Mouse (Mus musculus) hindbrain, embryonic 12.5 days (tissue): ENCODE measurements at regions not wholly inside any gene's neighbourhood (a gene's known extent, or its start where the extent isn't known, plus 50 kb on each side); places are given as distances from the start of the nearest gene placed in this dataset.
"Not testable (repeated sequence)": the region's sequence is repeated elsewhere in the genome, so short reads cannot be mapped to it uniquely, and the experiment has no call there.

Source experiments
- ATAC-seq: fragments of 200-750 bp; cut with Nextera tagmentation; 2 replicates; pipeline ENCODE4 v1.8.0; 2017; ENCODE audit warnings: moderate TSS enrichment; ENCODE audit not compliant: low FRiP score
- H3K27ac ChIP-seq: fragments of 300-500 bp; sonication (generic); 2 replicates; pipeline ENCODE4 v1.5.1; 2016; ENCODE audit warnings: mild to moderate bottlenecking
- H3K27me3 ChIP-seq: fragments of 300-500 bp; sonication (generic); 2 replicates; pipeline ENCODE4 v1.6.1; 2016; ENCODE audit warnings: mild to moderate bottlenecking
- H3K36me3 ChIP-seq: fragments of 300-500 bp; sonication (generic); 2 replicates; pipeline ENCODE4 v1.6.1; 2016; ENCODE audit warnings: mild to moderate bottlenecking
- H3K4me1 ChIP-seq: fragments of 300-500 bp; sonication (generic); 2 replicates; pipeline ENCODE4 v1.6.1; 2016
- H3K4me2 ChIP-seq: fragments of 300-500 bp; sonication (generic); replicated peaks from 2 replicates; pipeline ENCODE4 v1.6.1; 2016; ENCODE audit warnings: mild to moderate bottlenecking
- H3K4me3 ChIP-seq: fragments of 300-500 bp; sonication (generic); 2 replicates; pipeline ENCODE4 v1.5.1; 2016; ENCODE audit warnings: mild to moderate bottlenecking
- H3K9ac ChIP-seq: fragments of 300-500 bp; sonication (generic); 2 replicates; pipeline ENCODE4 v1.6.1; 2016; ENCODE audit warnings: mild to moderate bottlenecking, moderate library complexity
- H3K9me3 ChIP-seq: fragments of 300-500 bp; sonication (generic); replicated peaks from 2 replicates; pipeline ENCODE4 v1.6.1; 2016; ENCODE audit warnings: mild to moderate bottlenecking
- WGBS: fragments of 180-500 bp; shearing (Covaris S2); methylation state at CpG from one replicate; pipeline ENCODE4 v1.1.7; 2016; 5-methylcytosine and 5-hydroxymethylcytosine counted together

DNA sequence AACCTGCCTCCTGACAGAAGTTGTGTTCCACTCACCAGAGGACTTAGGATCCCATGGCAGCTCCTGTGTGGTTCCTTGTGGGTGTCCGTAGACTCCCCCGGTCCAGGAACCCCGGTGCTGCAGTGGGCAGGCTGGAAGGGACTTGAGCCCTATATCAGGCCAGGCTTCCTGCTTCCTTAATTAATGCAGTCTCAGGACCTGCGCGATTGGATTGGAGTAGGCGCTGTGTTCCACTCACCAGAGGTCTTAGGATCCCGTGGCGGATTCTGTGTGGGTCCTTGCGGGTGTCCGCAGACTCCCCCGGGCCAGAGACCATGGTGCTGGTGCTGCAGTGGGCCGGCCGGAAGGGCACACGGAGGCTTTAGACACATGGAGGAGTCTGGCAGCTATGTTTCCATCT, 288.7 kb downstream of the Fut8 start:
- not testable (repeated sequence) for H3K27me3 ChIP-seq, H3K4me3 ChIP-seq, H3K9me3 ChIP-seq, H3K27ac ChIP-seq, H3K36me3 ChIP-seq, ATAC-seq, H3K4me1 ChIP-seq, H3K4me2 ChIP-seq, H3K9ac ChIP-seq
- WGBS, result 92% methylated on average over 14 of the region's 14 CpGs

DNA sequence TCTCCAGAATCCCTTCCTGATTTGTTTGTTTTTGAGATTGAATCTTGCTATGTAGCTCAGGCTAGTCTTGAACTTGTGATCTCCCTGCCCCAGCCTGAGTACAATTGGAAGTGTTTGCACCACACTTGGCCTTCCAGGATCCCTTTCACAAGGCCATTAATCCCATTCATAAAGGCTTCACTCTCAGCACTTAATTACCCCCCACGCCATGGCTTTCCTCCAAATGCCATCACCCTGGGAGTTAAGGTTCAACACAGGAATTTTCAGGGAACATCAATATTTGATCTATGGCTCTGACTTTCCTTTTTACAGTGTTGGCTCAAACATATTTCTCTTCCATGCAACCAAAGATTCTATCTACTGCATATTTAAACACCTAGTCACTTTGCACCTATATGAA, 289.6 kb downstream of the Fut8 start:
- Histone ChIP-seq H3K4me3 (no peak overlapping the region), H3K27ac (no peak overlapping the region), H3K36me3 (no peaks in the 10 kb centered on the region), H3K4me1 (peaks cover 3% of the 10 kb centered on the region), H3K9ac (no peak overlapping the region), H3K9me3 (no peaks in the 10 kb centered on the region), H3K4me2 (no peak overlapping the region), H3K27me3 (no peaks in the 10 kb centered on the region)
- 60% methylated on average over 1 of the region's 1 CpGs for WGBS
- ATAC-seq, result no peak

DNA sequence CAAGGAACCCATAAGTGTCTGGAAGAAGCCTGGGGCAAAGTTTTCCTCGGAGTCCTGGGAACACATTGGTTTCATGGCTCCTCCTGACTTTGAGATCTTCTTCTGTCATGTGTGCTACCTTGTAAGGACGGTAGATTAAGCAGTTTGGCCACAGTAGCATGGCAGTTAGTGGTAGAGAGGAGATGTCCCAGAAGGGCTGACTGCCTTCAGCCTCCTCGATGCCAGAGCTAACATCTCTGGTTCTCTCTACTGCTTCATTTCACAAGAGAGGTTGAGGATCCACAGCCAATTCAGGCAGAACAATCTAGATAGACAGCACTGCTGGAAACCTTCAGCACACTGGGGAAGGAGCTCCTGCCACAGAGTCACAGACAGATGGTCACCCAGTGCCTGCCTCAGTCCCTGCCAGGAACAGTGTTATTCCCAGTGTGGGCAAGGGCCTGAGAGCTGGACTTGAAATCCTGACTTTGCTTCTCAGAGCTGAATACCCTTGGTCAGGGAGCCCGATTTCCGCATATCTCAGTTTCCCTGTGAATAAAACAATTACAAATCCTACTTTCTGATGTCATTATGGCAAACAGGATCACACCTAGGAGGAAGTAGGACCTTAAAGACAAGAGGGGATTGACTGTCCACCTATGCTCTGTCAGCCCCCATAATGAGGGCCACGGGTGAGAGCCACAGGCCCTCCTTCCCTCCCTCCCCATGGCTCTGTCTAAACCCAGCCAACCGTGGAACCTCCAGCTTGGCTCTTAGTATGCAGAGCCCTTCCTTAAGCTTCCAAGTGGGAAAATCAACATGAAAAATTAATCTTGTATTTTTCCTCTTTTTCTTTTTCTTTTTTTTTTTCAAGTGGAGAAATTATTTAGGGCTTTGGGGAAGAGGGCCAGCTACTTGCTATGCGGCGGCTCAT, 290.3 kb downstream of the Fut8 start:
- Histone ChIP-seq H3K9me3 (no peaks in the 10 kb centered on the region), H3K9ac (no peak overlapping the region), H3K27ac (no peak overlapping the region), H3K36me3 (no peaks in the 10 kb centered on the region), H3K4me1 (peaks cover 3% of the 10 kb centered on the region), H3K4me2 (no peak overlapping the region), H3K27me3 (no peaks in the 10 kb centered on the region), H3K4me3 (no peak overlapping the region)
- no peak for ATAC-seq
- 73% methylated on average over 9 of the region's 9 CpGs for WGBS

DNA sequence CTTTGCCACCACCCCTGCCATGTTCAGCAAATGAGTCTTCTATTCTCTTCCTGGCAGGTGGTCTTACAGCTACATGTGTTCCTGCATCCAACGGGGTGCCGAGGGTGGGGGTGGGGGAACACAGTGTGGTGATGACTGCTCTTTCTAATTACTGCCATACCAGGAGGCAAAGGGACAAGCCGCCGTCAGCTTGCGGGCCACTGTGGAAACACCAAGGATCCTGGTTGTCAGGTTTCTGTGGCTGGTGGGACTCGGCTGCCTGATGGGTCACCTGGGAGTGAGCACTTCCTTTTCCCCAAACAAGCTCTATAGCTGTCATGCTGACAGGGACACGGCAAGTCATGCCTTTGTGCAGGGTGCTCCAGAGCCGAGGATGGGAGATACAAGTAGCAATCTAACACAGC, 290.9 kb downstream of the Fut8 start:
- Histone ChIP-seq H3K9ac (no peak overlapping the region), H3K4me1 (peaks cover 3% of the 10 kb centered on the region), H3K4me3 (no peak overlapping the region), H3K27me3 (no peaks in the 10 kb centered on the region), H3K27ac (no peak overlapping the region), H3K4me2 (no peak overlapping the region), H3K9me3 (no peaks in the 10 kb centered on the region), H3K36me3 (no peaks in the 10 kb centered on the region)
- 0 out of 2 replicates have a peak, but pooled peaks have one; percentile 38 for ATAC-seq
- 48% methylated on average over 8 of the region's 8 CpGs for WGBS

DNA sequence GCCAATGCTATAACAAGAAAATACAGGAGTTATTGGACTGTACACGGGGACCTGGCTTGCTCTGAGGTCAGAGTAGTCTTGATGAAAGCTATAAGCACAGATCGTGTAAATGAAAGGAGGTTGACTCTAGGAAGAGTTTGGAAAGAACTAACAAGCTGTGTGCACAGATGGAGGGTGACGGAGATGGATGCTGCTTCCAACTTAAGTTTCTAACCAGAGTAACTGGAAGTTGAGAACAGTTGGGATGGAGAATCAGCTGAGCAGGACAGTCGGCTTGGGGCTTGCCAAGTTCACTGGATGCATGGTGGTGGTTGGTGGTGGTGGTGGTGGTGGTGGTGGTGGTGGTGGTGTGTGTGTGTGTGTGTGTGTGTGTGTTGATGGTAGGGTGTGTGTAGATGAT, 291.5 kb downstream of the Fut8 start:
- H3K9ac ChIP-seq, result no peak overlapping the region
- H3K27me3 ChIP-seq, result no peaks in the 10 kb centered on the region
- no peaks in the 10 kb centered on the region for H3K36me3 ChIP-seq
- no peaks in the 10 kb centered on the region for H3K9me3 ChIP-seq
- no peak for ATAC-seq
- no peak overlapping the region for H3K4me2 ChIP-seq
- H3K4me1 ChIP-seq, result peaks cover 3% of the 10 kb centered on the region
- H3K4me3 ChIP-seq, result no peak overlapping the region
- H3K27ac ChIP-seq, result no peak overlapping the region
- 93% methylated on average over 4 of the region's 4 CpGs for WGBS

DNA sequence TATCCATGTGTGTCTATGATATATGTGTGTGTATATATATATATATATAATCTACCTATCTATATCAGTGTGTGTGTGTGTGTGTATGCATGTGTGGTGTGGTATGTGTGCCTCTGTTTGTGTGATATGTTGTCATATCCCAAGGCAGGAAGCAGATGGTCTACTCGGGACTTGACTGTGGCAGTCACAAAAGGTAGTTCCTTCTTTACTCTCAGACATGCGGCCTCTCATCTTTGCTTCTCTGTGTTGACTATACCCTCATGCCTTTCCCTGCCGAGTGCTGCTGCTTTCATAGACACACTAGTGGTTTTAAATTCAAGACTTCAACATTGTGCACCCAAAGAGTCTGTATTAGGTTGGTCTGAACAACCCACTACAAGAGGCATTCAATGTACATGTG, 292.0 kb downstream of the Fut8 start:
- no peaks in the 10 kb centered on the region for H3K9me3 ChIP-seq
- no peak overlapping the region for H3K4me3 ChIP-seq
- H3K27me3 ChIP-seq, result no peaks in the 10 kb centered on the region
- H3K27ac ChIP-seq, result no peak overlapping the region
- no peak overlapping the region for H3K9ac ChIP-seq
- ATAC-seq, result no peak
- H3K4me1 ChIP-seq, result peaks cover 3% of the 10 kb centered on the region
- no peak overlapping the region for H3K4me2 ChIP-seq
- WGBS, result 82% methylated on average over 3 of the region's 3 CpGs
- no peaks in the 10 kb centered on the region for H3K36me3 ChIP-seq

DNA sequence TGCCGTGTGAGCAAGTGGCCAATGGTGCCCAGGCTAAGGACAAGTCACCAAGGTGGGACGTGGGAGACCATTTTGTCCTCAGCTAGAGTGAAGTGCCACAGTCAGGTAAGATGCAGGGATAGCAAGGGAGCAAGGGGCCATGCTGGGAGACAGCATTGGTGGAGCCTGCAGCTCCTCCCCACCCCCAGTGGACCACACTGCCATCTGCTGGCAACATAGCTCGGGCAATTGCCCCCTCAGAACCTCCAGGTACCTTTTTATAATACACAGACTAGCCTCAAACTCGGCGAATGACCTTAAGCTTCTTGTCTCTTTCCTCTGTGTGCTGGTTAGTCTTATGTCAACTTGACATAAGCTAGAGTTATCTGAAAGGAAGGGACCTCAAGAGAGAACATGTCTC, 293.4 kb downstream of the Fut8 start:
- no peak overlapping the region for H3K9ac ChIP-seq
- no peaks in the 10 kb centered on the region for H3K36me3 ChIP-seq

DNA sequence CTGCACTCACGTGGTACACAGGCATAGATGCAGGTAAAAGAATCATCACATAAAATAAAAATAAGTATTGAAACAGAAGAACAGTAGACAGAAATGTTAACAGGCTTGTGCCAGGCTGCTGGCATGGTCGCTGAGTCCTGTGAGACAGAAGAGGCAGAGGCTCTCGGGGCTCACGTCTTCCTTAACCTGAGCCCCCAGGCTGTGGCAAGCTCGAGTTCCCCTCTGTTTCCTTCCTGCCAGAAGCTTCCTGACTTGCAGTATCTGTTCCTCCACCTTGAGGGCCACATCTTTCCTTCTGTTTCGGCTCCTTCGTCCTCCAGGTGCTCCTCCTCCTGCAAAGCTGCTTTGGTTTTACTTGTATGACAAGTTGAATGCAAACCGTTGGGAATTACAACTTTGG, 294.6 kb downstream of the Fut8 start:
- H3K4me2 ChIP-seq, result no peak overlapping the region
- ATAC-seq, result no peak
- H3K27me3 ChIP-seq, result no peaks in the 10 kb centered on the region

More for the DNA sequence above, 293.4 kb downstream of the Fut8 start:
- H3K27me3 ChIP-seq, result no peaks in the 10 kb centered on the region
- 78% methylated on average over 5 of the region's 5 CpGs for WGBS
- no peak for ATAC-seq
- no peaks in the 10 kb centered on the region for H3K9me3 ChIP-seq
- peaks cover 3% of the 10 kb centered on the region for H3K4me1 ChIP-seq
- H3K27ac ChIP-seq, result no peak overlapping the region
- H3K4me2 ChIP-seq, result no peak overlapping the region
- no peak overlapping the region for H3K4me3 ChIP-seq

DNA sequence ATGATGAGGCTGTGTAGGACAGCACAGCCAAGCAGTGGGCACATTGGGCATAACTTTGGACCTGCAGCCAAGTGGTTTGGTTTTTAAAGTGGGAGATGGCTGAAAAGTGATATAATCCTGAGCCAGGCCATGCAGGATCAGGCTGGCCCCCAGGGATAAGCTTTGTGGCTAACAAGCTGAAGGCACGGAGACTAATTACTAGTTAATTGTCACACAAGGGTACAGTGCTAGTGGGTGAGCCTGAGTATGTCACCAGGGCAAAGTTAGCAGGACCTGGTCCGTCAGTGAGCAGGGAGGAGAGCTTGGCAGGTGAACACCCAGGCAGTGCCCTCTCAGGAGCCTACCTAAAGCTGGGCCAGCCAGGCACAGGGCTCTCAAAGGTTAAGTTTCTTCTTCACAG, 295.7 kb downstream of the Fut8 start:
- WGBS, result 88% methylated on average over 2 of the region's 2 CpGs
- Histone ChIP-seq H3K4me3 (no peak overlapping the region), H3K9me3 (no peaks in the 10 kb centered on the region), H3K9ac (no peak overlapping the region), H3K27ac (no peak overlapping the region), H3K27me3 (no peaks in the 10 kb centered on the region), H3K4me2 (no peak overlapping the region), H3K4me1 (peaks cover 3% of the 10 kb centered on the region), H3K36me3 (no peaks in the 10 kb centered on the region)
- no peak for ATAC-seq

More for the DNA sequence above, 294.6 kb downstream of the Fut8 start:
- WGBS, result 82% methylated on average over 8 of the region's 8 CpGs
- H3K9me3 ChIP-seq, result no peaks in the 10 kb centered on the region
- H3K36me3 ChIP-seq, result no peaks in the 10 kb centered on the region
- peaks cover 3% of the 10 kb centered on the region for H3K4me1 ChIP-seq
- no peak overlapping the region for H3K9ac ChIP-seq
- no peak overlapping the region for H3K27ac ChIP-seq
- no peak overlapping the region for H3K4me3 ChIP-seq

DNA sequence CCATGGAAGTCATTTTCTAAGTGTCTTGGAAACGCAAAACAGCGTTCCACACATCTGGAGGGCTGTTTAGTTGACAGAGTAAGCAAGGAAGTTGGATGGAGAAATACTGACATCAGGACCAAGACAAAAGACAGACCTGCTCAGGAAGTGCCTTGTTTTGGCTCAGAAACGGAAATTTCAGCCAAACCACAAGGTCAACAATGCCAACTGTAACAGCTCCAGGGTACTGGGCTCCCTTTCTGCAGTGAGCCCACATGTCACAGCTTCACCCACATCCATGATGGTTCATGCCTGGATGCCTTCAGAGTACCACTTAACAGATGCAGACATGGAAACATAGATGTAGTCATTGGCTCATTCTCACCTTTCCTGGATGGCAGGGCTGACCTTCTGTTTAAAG, 296.2 kb downstream of the Fut8 start:
- Histone ChIP-seq H3K27ac (no peak overlapping the region), H3K9me3 (no peaks in the 10 kb centered on the region), H3K4me3 (no peak overlapping the region), H3K27me3 (no peaks in the 10 kb centered on the region), H3K9ac (no peak overlapping the region), H3K36me3 (no peaks in the 10 kb centered on the region), H3K4me1 (no peaks in the 10 kb centered on the region), H3K4me2 (no peak overlapping the region)
- 80% methylated on average over 3 of the region's 3 CpGs for WGBS
- ATAC-seq, result no peak

DNA sequence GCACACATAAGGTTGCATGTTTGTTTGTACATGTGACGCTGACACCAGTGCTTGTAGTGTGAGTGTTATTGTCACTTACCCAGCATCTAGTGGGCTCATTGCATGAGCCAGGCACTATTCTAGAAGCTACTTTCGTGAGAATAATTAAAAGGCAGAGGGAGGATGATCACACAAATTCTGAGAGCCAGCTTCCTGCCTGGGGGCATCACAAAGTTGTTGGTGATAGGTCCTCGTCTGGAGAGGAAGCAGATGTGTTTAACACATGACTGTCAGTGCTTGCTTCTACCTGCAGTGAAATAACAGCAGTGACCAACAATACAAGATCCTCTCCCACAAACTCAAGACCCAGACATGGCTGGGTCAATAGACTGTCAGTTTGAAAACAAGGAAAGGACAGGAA, 297.2 kb downstream of the Fut8 start:
- Histone ChIP-seq H3K9ac (no peak overlapping the region), H3K4me3 (no peak overlapping the region), H3K9me3 (no peaks in the 10 kb centered on the region), H3K36me3 (no peaks in the 10 kb centered on the region), H3K4me2 (no peak overlapping the region), H3K27me3 (no peaks in the 10 kb centered on the region), H3K4me1 (0 out of 2 replicates have a peak, but pooled peaks cover 2% of the 10 kb centered on the region), H3K27ac (no peak overlapping the region)
- ATAC-seq, result no peak
- 75% methylated on average over 3 of the region's 3 CpGs for WGBS

DNA sequence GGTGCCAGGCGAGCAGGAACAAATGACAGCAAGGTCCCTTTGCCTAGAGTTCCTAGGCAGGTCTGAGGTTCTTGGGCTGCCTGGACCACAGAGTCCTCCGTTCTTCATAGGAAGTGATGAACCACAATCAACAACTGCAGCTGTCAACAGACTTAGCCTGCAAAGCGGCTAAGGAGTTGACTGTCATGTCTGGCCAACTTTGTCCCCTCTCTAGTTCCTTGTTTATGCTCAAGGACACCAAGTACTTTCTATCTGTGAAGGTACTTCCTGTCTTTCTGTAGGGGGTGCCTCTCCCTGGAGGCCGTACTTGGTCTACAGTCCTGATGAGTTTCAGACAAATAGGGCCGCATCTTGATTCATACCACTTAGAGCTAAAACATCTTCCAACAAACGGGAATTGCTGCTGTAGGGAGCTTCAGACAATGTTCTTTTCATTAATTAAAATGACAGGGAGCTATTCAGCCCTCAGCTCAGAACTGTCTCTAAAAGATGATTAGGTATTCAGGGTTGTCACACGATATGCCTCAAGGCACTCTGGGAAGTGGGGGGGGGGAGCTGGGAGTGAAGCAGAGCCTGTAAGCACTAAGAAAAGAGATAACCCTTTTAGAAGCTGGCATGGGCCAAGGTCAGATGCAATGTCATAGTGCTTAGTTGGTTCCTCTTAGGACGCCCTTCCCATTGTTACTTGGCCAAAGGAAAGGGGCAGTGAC, 299.4 kb downstream of the Fut8 start:
- ATAC-seq, result no peak
- 69% methylated on average over 8 of the region's 8 CpGs for WGBS
- H3K4me3 ChIP-seq, result no peak overlapping the region

More for the DNA sequence above, 299.4 kb downstream of the Fut8 start:
- H3K27ac ChIP-seq, result no peak overlapping the region
- 0 out of 2 replicates have a peak, but pooled peaks cover 2% of the 10 kb centered on the region for H3K4me1 ChIP-seq
- no peak overlapping the region for H3K4me2 ChIP-seq
- H3K36me3 ChIP-seq, result no peaks in the 10 kb centered on the region
- no peaks in the 10 kb centered on the region for H3K9me3 ChIP-seq
- no peak overlapping the region for H3K9ac ChIP-seq
- no peaks in the 10 kb centered on the region for H3K27me3 ChIP-seq
